Mouse (Mus musculus) A20 (cell line): ENCODE results near the gene Ank.

Experiments used
- DNase-seq: peaks from one replicate; pipeline ENCODE4 v3.0.0-alpha.2; 2011; ENCODE audit warnings: low read depth, low spot score

Ank gene

DNA sequence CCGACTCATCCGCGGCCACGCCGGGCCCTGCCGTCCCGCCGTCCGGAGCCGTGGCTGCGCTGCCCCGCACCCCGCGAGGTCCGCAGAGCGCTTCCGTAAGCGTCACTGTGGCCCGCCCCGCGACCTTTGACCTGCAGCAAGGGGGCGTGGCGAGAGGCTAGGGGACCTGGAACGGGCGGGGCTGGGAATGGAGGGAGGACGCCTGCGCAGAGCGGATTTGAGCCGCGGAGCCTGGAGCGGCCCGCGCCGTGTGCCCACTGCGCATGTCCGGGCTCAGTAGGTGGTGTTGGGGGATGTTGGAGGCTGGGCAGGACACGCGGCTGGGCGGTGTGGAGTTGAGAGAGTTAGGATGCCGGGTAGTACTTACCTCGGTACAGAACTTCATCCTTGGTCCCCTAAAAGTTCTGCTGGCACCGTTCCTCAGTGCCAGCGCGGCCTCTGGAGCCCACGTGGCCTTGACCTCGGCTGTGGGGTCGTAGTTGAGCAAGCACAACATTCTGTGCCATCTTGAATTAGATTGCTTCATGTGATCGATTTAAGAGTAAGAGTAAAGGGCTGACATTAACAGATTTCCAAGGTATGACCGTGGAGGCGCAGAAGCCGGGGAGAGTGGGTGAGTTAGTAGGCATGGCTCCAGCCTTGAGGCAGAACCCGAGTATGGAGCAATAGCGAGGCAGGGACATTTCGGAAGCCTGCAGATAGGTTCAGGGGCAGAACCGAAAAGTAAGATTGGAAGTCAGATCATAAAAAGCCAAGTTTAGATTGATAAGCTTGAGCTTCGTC, 164.3 kb downstream of the Ank start, which contains the start of gene Otulin:
Gene Otulin, minus strand, starts transcription at position 93 of the 783 bp plus-strand sequence.
- DNase-seq = peak; percentile 98

DNA sequence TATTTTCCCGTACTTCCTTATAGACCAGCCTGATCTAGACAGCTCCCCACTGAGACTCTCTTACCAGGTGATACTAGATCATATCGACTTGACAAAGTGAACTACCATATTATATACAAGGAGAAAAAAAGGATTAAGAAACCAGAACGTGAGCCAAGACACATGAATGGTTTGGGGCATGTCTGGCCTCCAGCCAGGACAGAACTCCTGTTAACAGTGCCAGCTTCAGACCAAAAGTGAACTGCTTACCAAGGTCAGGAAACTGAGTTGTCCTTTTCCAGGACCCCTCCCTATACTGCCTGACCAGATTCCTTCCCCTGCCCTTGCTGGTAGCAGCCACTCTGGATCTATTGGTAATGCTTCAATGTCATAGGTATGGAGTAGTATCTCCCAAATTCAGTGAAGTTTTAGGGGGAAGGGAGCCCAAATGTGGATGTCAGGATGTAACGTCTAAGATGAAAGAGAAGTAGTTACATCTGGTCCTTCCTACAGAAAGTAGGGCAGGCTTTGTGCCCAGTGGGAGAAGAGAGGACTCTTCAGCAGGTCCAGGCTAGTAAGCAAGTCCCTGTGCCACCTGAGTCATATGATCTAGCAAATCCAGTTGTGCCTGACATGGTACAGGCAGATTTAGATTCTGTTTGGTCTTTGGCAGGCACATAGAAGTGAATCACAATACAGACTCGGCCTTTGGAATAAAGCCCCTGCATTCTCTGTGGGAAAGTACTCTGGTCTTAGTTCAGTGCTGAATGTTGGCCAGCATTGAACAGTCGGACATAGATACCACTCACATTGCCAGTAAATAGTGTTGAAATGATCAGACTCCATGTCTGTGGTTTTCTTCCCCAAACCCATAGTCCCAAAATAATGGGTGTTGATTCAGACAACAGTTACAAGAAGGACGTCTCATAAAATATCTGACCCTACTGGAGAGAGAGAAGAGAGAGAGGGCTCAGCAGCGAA, 167.7 kb downstream of the Ank start:
- no peak for DNase-seq

DNA sequence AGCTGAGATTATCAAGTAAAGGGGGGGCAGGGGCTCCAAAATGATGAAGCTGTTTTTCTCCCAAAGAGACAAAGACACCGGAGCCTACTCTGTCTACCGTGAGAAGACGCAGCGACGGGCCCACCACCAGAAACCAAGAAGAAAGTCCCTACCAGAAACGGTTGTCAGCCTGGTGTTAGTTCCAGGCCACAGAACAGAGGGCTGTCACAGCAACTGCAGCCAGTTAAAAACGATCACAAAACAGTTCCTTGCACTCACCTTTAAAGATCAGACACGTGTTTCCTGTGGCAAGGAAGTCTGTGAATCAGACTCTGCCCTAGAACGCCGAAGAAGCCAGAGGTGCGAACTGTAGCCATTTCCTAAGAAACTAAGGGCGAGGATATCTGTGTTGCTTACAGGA, 174.7 kb downstream of the Ank start:
- no peak for DNase-seq

DNA sequence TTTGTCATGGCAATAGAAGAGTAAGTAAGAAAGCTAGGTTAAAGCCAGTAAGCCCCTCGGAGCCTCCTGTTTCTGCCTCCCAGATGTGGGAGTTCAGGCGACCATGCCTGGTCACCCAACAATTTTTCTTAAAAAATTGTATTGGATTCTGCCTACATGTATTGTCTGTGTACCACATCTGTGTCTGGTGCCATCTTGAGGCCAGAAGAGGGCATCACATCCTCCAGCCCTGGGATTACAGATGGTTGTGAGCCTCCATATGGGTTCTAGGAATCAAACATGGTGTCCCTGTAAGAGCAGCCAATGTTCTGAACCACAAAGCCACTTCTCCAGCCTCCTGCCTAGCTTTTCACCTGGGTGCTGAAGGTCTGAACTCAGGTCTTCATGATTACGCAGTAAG, 176.4 kb downstream of the Ank start:
- DNase-seq = peak; percentile 52
